Mouse (Mus musculus) urinary bladder, postnatal 0 days (tissue): Measurements from ENCODE around the gene Itga6. TPM values are rescaled to one million over a fixed set of nuclear protein-coding genes. Genes with fewer than 3 reads are reported as not detected.

ENCODE experiments used
- polyA plus RNA-seq: library from polyadenylated mRNA; unstranded; fragments of >200 nt; fragmentation: Nextera tagmentation; extraction: Ambion mirVana; gene quantifications from 2 replicates; pipeline ENCODE4 v1.2.1, GENCODE M21; 2015

Gene Itga6
- polyA plus RNA-seq, result 20.1 and 22.8 TPM in 2 replicates

DNA sequence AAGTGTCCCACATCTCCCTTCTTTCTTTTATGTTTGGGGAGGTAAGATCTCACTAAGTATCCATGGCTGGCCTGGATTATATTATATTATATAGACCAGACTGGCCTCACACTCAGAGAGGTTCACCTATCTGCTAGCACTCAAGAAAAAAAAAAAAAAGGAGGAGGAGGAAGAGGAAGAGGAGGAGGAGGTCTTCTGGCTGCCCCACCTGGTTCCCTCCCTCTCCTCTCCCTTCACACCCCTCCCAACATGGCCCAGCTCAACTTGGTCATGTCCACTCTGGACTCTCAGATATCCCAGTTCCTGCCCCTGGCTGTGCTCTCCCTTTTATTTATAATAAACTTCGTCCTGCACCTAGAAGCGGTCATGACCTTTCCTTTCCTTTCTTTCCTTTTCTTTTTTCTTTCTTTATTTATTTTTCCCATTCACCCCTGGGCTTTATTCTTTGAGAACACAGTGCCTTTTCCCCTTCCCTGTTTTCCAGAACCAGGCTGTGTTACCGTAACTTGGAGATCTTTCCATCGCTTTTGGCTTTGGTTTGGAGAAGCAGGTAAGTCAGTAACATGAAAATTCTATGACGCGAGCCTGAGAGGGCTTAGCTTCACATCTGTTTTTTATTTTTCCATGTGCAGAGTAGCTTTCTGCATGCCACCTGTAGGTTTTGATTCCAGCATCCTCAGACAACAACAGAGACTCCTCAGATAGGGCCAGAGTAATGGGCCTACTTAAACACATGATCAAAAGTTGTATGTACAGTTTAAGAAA lies at the start of gene Itga6:
Itga6 (plus strand) TSS at position 7 of the 765 bp plus-strand sequence.

GRCm38 (mm10) chr2:71872801-71873443 lies 127.5 kb downstream of the Itga6 start, which contains the start of gene Pdk1:
Pdk1 (plus strand) TSS chr2:71873224.

Other genes with a start within 250 kb of the Itga6 start
- 0.15 TPM in 1 of 2 replicates, not detected in the other for gene Dlx1, start 217.5 kb upstream of the Itga6 start, polyA plus RNA-seq
- gene Dlx2, start 198.9 kb upstream of the Itga6 start, polyA plus RNA-seq, result 0.07 TPM in 1 of 2 replicates, not detected in the other
- 32.8 and 46.2 TPM in 2 replicates for gene Pdk1, start 127.6 kb downstream of the Itga6 start, polyA plus RNA-seq
- 1.4 and 1.9 TPM in 2 replicates for gene Rapgef4, start 235.6 kb downstream of the Itga6 start, polyA plus RNA-seq